In the genomic region with DNA sequence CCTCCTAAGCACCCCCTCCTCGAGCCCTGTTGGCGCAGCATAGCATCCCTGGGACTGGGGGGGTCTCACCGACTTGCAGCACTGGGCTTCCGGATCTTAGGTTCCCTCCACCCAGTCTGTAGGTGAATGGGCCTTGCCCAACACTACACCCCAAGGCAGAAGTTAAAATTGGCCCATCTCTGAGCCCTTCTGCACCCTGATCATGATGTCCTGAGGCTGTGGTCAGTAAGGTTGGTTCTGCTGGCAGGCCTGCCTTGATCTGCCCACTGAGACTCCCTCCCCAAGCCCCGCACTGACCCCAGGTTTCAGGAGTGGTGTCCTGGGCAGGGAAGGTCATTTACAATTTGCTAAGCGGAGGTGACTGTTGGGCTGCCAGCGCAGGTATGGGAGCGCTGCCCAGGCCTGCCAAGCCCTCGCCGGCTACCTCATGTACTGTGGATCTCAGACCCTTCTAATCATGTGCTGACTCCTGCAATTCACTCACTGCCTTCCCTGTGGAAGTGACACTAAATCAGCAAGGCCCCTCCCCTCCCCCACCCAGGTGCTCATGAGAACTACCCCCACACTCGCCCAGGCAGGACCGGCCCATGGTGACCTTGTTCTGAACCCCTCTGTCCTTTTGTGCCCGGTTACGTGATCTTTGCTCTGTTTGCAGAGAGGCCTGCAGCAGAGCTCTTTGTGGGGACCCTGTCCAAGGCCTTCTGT, we compare ENCODE assay signal across 8 mouse cellular contexts. TPM values are rescaled to one million over a fixed set of nuclear protein-coding genes. Genes with fewer than 3 reads are reported as not detected.
DNase-seq lines count a peak whose midpoint lies in the region; ATAC-seq and TF ChIP-seq lines count a peak whose summit lies in the region.

No protein-coding gene starts in this region.

- peaks cover 46% of the 10 kb centered on the region for H3K36me3 ChIP-seq in forebrain, embryonic 10.5 days (replicated peaks)
- peaks cover 48% of the 10 kb centered on the region for H3K36me3 ChIP-seq in forebrain, postnatal 0 days (ENCODE audit: insufficient read depth)
- H3K36me3 ChIP-seq in spleen, adult 2 months (ENCODE audit: control insufficient read depth, insufficient read depth, low read length) = peaks cover 2% of the 10 kb centered on the region; the same call in 1 of the 2 replicates
- peaks cover 42% of the 10 kb centered on the region for H3K36me3 ChIP-seq in limb, embryonic 10.5 days
- no peaks in the 10 kb centered on the region for H3K36me3 ChIP-seq in stomach, embryonic 15.5 days

- TF ChIP-seq POLR2A in spleen, adult 2 months (IDR thresholded peaks at IDR 0.05; ENCODE audit: low read depth, low read length) = no peak

- no peaks in the 10 kb centered on the region for H3K9me3 ChIP-seq in forebrain, embryonic 10.5 days
- H3K9me3 ChIP-seq in forebrain, postnatal 0 days (ENCODE audit: low read length) = no peaks in the 10 kb centered on the region
- no peaks in the 10 kb centered on the region for H3K9me3 ChIP-seq in limb, embryonic 10.5 days (replicated peaks)
- H3K9me3 ChIP-seq in stomach, embryonic 15.5 days = no peaks in the 10 kb centered on the region

- H3K27me3 ChIP-seq in forebrain, embryonic 10.5 days (ENCODE audit: poor library complexity, severe bottlenecking) = peaks cover 10% of the 10 kb centered on the region; the same call in 1 of the 2 replicates
- no peaks in the 10 kb centered on the region for H3K27me3 ChIP-seq in forebrain, postnatal 0 days (ENCODE audit: insufficient read depth, low read length)
- H3K27me3 ChIP-seq in spleen, adult 2 months (ENCODE audit: control insufficient read depth, insufficient read depth, low read length) = no peaks in the 10 kb centered on the region
- peaks cover 8% of the 10 kb centered on the region for H3K27me3 ChIP-seq in limb, embryonic 10.5 days (ENCODE audit: low read depth, poor library complexity, severe bottlenecking)
- no peaks in the 10 kb centered on the region for H3K27me3 ChIP-seq in stomach, embryonic 15.5 days (replicated peaks)

- no peak overlapping the region for H3K4me2 ChIP-seq in forebrain, postnatal 0 days (ENCODE audit: low read depth)
- peak overlapping the region; percentile 24; the same call in 1 of the 2 replicates for H3K4me2 ChIP-seq in stomach, embryonic 15.5 days

- DNase-seq in forebrain, embryonic 10.5 days (ENCODE audit: extremely low spot score, low spot score) = no peak
- DNase-seq in forebrain, postnatal 0 days = no peak
- no peak for DNase-seq in spleen, adult 2 months (ENCODE audit: low read depth in 1 of 2, low spot score in 2 of 2)
- DNase-seq in spleen, postnatal 10 days (ENCODE audit: low spot score in 2 of 2) = no peak
- no peak for DNase-seq in limb, embryonic 10.5 days (ENCODE audit: low spot score)
- DNase-seq in frontal cortex, postnatal 36 days (ENCODE audit: low spot score in 2 of 2) = no peak
- no peak for DNase-seq in spleen, postnatal 14 days (ENCODE audit: low spot score in 2 of 2)

- H3K4me1 ChIP-seq in forebrain, embryonic 10.5 days = peaks cover 39% of the 10 kb centered on the region
- peaks cover 4% of the 10 kb centered on the region; the same call in 1 of the 2 replicates for H3K4me1 ChIP-seq in forebrain, postnatal 0 days (ENCODE audit: insufficient read depth)
- H3K4me1 ChIP-seq in spleen, adult 2 months (ENCODE audit: control insufficient read depth, insufficient read depth, insufficient read length) = peaks cover 23% of the 10 kb centered on the region; the same call in 1 of the 2 replicates
- peaks cover 45% of the 10 kb centered on the region for H3K4me1 ChIP-seq in limb, embryonic 10.5 days
- peaks cover 70% of the 10 kb centered on the region for H3K4me1 ChIP-seq in stomach, embryonic 15.5 days

- no peak overlapping the region for H3K9ac ChIP-seq in forebrain, postnatal 0 days
- H3K9ac ChIP-seq in stomach, embryonic 15.5 days = no peak overlapping the region

- ATAC-seq in forebrain, postnatal 0 days = no peak
- ATAC-seq in stomach, embryonic 15.5 days (ENCODE audit: insufficient read depth, low FRiP score, low read depth) = peak; percentile 29

- 79% methylated on average over 14 of the region's 14 CpGs for WGBS in forebrain, embryonic 10.5 days
- 85% methylated on average over 14 of the region's 14 CpGs for WGBS in forebrain, postnatal 0 days
- 60% methylated on average over 14 of the region's 14 CpGs for WGBS in spleen, adult 2 months
- 61% methylated on average over 14 of the region's 14 CpGs for WGBS in limb, embryonic 10.5 days
- 63% methylated on average over 14 of the region's 14 CpGs for WGBS in stomach, embryonic 15.5 days

- TF ChIP-seq CTCF in forebrain, postnatal 0 days (IDR thresholded peaks at IDR 0.05; ENCODE audit: low read depth) = no peak
- TF ChIP-seq CTCF in spleen, adult 2 months (IDR thresholded peaks at IDR 0.05; ENCODE audit: extremely low read depth, insufficient read depth, insufficient read length, insufficient replicate concordance) = no peak

- H3K27ac ChIP-seq in forebrain, embryonic 10.5 days = peak overlapping the region; percentile 70
- H3K27ac ChIP-seq in forebrain, postnatal 0 days (ENCODE audit: low read depth, low read length) = no peak overlapping the region
- peak overlapping the region; percentile 97 for H3K27ac ChIP-seq in spleen, adult 2 months (ENCODE audit: insufficient read depth, low read length)
- peak overlapping the region; percentile 83 for H3K27ac ChIP-seq in limb, embryonic 10.5 days
- H3K27ac ChIP-seq in stomach, embryonic 15.5 days = peak overlapping the region; percentile 94

- H3K4me3 ChIP-seq in forebrain, embryonic 10.5 days = no peak overlapping the region
- H3K4me3 ChIP-seq in forebrain, postnatal 0 days (ENCODE audit: low read depth, low read length) = no peak overlapping the region
- H3K4me3 ChIP-seq in spleen, adult 2 months (ENCODE audit: extremely low read depth, insufficient read depth, insufficient read length) = no peak overlapping the region
- peak overlapping the region; percentile 9 for H3K4me3 ChIP-seq in limb, embryonic 10.5 days
- H3K4me3 ChIP-seq in stomach, embryonic 15.5 days (replicated peaks) = no peak overlapping the region

RNA-seq across cellular contexts. Expression of a gene that starts 6.7 kb away (rescaled TPM):
- 8.2 and 9.3 TPM in 2 replicates for polyA plus RNA-seq in forebrain, embryonic 10.5 days (2016; fragmentation: Nextera tagmentation; extraction: Ambion mirVana)
- 11.3 and 14.9 TPM in 2 replicates for total RNA-seq in forebrain, postnatal 0 days (2014; rRNA removed)
- 11.6 and 12.6 TPM in 2 replicates for polyA plus RNA-seq in forebrain, postnatal 0 days (2015; fragmentation: Nextera tagmentation; extraction: Ambion mirVana)
- 28.6 and 34.8 TPM in 2 replicates for polyA plus RNA-seq in spleen, adult 2 months (2012; rRNA removed)
- polyA plus RNA-seq in limb, embryonic 10.5 days (2016; fragmentation: Nextera tagmentation; extraction: Ambion mirVana) = 4.9 and 5.9 TPM in 2 replicates
- polyA plus RNA-seq in stomach, embryonic 15.5 days (2015; fragmentation: Nextera tagmentation; extraction: Ambion mirVana) = 17.0 and 17.9 TPM in 2 replicates

RNA-seq across cellular contexts. Expression of a gene that starts 15.1 kb away (rescaled TPM):
- polyA plus RNA-seq in forebrain, embryonic 10.5 days (2016; fragmentation: Nextera tagmentation; extraction: Ambion mirVana) = 0.10 and 0.11 TPM in 2 replicates
- 0.23 and 0.71 TPM in 2 replicates for total RNA-seq in forebrain, postnatal 0 days (2014; rRNA removed)
- polyA plus RNA-seq in forebrain, postnatal 0 days (2015; fragmentation: Nextera tagmentation; extraction: Ambion mirVana) = not detected in 2 replicates
- polyA plus RNA-seq in spleen, adult 2 months (2012; rRNA removed) = 1.2 and 1.3 TPM in 2 replicates
- polyA plus RNA-seq in limb, embryonic 10.5 days (2016; fragmentation: Nextera tagmentation; extraction: Ambion mirVana) = not detected in 2 replicates
- polyA plus RNA-seq in stomach, embryonic 15.5 days (2015; fragmentation: Nextera tagmentation; extraction: Ambion mirVana) = 0.13 and 0.26 TPM in 2 replicates

RNA-seq across cellular contexts. Expression of a gene that starts 19.2 kb away (rescaled TPM):
- polyA plus RNA-seq in forebrain, embryonic 10.5 days (2016; fragmentation: Nextera tagmentation; extraction: Ambion mirVana) = 51.4 and 53.3 TPM in 2 replicates
- total RNA-seq in forebrain, postnatal 0 days (2014; rRNA removed) = 39.3 and 40.7 TPM in 2 replicates
- polyA plus RNA-seq in forebrain, postnatal 0 days (2015; fragmentation: Nextera tagmentation; extraction: Ambion mirVana) = 39.8 and 40.2 TPM in 2 replicates
- polyA plus RNA-seq in spleen, adult 2 months (2012; rRNA removed) = 26.6 and 36.9 TPM in 2 replicates
- polyA plus RNA-seq in limb, embryonic 10.5 days (2016; fragmentation: Nextera tagmentation; extraction: Ambion mirVana) = 42.3 and 45.3 TPM in 2 replicates
- 38.5 and 41.5 TPM in 2 replicates for polyA plus RNA-seq in stomach, embryonic 15.5 days (2015; fragmentation: Nextera tagmentation; extraction: Ambion mirVana)

RNA-seq across cellular contexts. Expression of a gene that starts 24.0 kb away (rescaled TPM):
- 37.3 and 41.1 TPM in 2 replicates for polyA plus RNA-seq in forebrain, embryonic 10.5 days (2016; fragmentation: Nextera tagmentation; extraction: Ambion mirVana)
- 68.0 and 76.5 TPM in 2 replicates for total RNA-seq in forebrain, postnatal 0 days (2014; rRNA removed)
- 78.0 and 82.4 TPM in 2 replicates for polyA plus RNA-seq in forebrain, postnatal 0 days (2015; fragmentation: Nextera tagmentation; extraction: Ambion mirVana)
- polyA plus RNA-seq in spleen, adult 2 months (2012; rRNA removed) = 20.3 and 23.9 TPM in 2 replicates
- 41.3 and 49.6 TPM in 2 replicates for polyA plus RNA-seq in limb, embryonic 10.5 days (2016; fragmentation: Nextera tagmentation; extraction: Ambion mirVana)
- 50.7 and 54.5 TPM in 2 replicates for polyA plus RNA-seq in stomach, embryonic 15.5 days (2015; fragmentation: Nextera tagmentation; extraction: Ambion mirVana)

RNA-seq across cellular contexts. Expression of a gene that starts 32.1 kb away (rescaled TPM):
- polyA plus RNA-seq in forebrain, embryonic 10.5 days (2016; fragmentation: Nextera tagmentation; extraction: Ambion mirVana) = 78.1 and 96.4 TPM in 2 replicates
- 9.5 and 13.8 TPM in 2 replicates for total RNA-seq in forebrain, postnatal 0 days (2014; rRNA removed)
- 19.2 and 25.7 TPM in 2 replicates for polyA plus RNA-seq in forebrain, postnatal 0 days (2015; fragmentation: Nextera tagmentation; extraction: Ambion mirVana)
- polyA plus RNA-seq in spleen, adult 2 months (2012; rRNA removed) = 0.85 and 0.90 TPM in 2 replicates
- polyA plus RNA-seq in limb, embryonic 10.5 days (2016; fragmentation: Nextera tagmentation; extraction: Ambion mirVana) = 73.1 and 74.0 TPM in 2 replicates
- 26.9 and 27.6 TPM in 2 replicates for polyA plus RNA-seq in stomach, embryonic 15.5 days (2015; fragmentation: Nextera tagmentation; extraction: Ambion mirVana)
